Mouse (Mus musculus): ENCODE data around the gene Sgms1. TPM values are rescaled to one million over a fixed set of nuclear protein-coding genes. Genes with fewer than 3 reads are reported as not detected.

The Sgms1 gene
- 10 to 100 TPM; 62.4 to 73.1 TPM for total RNA-seq (2021)
- long read RNA-seq, experiment 1, transcript Sgms1-212 (6 exons, 3,262 nt): minor isoform, 5 of 69 reads
- long read RNA-seq, experiment 1, transcript Sgms1-201 (10 exons, 3,665 nt): major isoform, 28 of 69 reads
- long read RNA-seq, experiment 1, partial matches to known transcripts: 17 of 69 reads
- long read RNA-seq, experiment 1, other reads (novel, unspliced or antisense): 19 of 69 reads
- long read RNA-seq, experiment 2, transcript Sgms1-201 (10 exons, 3,665 nt): major isoform, 23 of 58 reads
- long read RNA-seq, experiment 2, partial matches to known transcripts: 12 of 58 reads
- long read RNA-seq, experiment 2, other reads (novel, unspliced or antisense): 19 of 58 reads

DNA sequence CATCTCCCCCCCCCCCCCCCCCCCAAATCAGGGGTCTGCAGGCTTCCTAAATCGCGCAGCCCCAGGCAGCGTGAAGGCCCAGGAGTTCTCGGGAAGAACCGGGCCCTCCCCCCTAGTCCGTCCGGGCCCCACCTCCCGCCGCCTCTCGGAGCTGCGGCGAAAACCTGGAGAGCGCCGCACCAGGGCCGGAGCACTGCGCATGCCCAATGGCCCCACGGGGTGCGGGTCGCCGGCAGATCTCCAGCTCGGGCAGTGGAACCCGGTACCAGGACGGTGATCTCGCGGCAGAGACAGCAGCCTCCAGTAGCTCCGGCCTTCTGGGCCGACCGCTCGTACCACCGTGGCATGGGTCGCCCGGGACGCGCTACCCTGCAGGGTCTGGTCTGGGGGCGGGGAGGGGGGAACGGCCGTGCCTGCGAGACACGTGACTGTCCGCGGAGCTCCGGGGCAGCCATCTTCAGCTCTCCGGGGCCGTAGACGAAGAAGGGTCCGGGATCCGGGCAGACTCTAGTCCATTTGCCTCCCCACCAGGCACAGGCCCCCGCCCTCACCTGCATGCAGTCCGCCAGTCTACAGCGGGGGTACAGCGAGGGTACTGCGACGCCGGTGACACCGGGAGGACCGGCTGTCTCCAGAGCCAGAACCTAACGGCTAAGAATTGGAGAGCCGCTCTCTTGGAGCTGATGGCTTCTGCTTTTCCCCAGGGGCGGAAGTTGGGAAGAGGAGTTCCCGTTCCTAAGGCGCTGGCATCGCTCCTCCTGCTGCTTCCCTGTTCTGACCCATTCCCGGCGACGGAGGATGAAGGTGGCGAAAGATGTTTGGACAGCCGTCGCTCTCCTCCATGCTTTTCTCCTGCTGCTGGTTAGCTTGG, at the start of gene Sgms1:
Gene Sgms1 (minus strand): TSS at position 714 of the 871 bp plus-strand sequence.
- DNase-seq (ENCODE audit: low spot score in 2 of 2): peak; percentile 94 to 95

DNA sequence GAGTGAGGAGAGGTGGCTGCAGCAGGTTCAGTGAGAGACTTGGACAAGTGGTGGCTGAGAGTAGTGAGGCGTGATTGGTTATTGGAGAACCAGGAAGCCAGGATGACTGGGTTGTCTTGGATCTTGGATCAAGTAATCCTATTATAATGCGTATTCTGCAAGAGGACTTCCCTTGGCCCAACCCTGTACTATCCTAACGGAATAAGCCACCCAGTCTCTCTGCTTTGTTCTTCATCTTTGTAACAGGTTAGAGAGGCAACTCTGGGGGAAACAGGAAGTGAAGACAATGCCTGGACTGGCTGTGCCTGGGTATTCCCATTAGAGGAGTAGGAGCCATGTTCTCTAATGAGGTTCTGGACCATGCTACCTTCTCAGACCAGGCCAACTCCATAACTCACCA, 36.3 kb upstream of the Sgms1 start:
- DNase-seq (ENCODE audit: low spot score in 2 of 2): no peak

DNA sequence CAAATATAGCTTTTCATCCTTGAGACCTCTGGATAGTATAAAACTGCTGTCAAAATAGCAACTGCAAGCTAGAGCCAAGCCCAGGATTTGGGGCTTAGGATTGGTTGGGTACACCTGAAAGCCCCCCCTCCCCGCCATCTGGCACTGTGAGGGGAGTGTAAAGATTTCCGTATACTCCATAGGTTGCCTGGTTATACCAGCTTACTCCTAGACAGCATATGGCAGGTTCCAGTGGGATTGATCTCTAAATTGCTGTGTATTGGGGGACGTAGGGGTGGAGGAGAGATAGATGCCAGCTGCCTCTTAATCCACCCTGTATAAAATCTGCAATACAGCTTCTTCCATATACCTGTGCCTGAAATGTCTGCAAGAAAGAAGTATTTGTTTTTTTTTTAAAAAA, 35.2 kb upstream of the Sgms1 start:
- DNase-seq (ENCODE audit: low spot score in 2 of 2): no peak

DNA sequence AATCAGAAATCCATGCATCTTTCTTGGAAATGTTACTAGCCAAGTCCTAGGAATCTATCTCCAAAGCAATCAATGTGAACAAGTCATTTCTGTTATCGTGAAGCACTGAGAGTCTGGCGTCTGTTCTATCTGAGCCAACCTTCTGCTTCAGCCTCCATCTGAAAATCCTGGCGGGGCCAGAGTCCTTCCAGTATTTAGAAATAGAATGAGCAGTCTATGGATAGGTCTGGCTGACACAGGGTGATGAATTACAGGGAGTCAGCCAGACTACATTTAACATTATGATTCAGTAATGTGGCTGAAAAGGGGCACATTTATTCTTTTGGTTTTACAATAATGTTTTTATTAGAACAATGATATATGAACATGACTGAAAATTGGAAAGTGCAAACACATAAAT, 29.6 kb upstream of the Sgms1 start:
- DNase-seq (ENCODE audit: low spot score in 2 of 2): no peak

DNA sequence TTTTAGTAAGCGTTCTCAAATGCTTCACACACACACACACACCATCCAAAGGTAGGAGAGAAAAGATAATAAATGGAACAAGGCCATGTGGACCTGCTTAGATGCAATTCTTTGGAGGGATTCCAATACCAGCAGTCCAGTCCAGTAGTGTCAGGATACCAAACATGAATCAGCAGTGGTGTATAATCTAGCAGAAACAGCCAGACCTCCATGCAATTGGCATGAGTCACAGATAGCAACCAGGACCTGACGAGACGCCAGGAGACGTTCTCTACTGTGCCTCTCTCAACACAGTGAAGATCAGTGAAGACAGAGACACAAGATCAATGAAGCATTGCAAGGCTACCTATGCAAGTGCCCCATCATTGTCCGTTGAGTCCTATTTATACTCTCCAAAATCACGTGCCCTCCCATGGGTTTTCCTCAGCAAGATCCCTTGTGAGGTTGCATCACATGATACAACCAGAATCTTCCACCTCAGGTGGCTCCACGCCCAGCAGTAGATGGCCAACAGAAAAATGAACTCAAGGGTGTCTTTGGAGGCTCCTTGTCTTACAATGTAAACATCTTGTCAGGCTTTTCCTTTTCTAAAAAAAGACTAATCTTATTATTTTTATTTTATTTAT, 27.3 kb upstream of the Sgms1 start:
- DNase-seq (ENCODE audit: low spot score in 2 of 2): no peak

DNA sequence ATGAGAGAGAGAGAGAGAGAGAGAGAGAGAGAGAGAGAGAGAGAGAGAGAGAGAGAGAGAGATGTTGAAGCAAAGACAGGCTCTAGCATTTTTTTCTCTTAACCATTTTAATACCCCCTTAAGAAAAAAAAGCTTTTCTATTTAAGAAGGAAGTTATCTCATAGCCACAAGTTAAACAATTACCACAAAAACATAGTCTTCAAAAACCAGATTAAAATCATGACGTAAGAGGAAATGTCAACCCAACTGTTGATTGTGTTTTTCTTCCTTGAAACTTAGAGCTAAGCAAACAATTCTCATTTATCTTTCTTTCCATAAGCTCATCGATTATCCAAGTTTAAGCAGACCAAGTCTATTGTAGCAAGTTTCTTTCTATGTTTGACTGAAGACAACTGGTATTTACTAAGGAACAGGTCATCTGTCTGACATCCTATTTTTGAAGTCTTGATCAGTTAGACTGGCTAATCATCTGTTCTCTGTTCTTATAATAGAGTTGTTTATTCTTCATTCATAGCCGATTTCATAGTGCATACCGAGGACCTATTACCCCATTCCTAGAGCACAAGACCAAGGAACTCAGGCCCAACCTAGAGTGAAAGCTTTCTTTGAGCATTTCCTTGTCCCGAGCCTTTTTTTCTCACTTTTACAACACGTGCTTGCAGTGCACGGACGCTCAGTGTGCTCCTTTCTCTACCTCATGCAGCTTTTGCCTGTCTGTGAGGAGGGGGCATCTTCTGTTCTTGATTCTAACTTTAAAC, 20.3 kb upstream of the Sgms1 start:
- DNase-seq (ENCODE audit: low spot score in 2 of 2): no peak

DNA sequence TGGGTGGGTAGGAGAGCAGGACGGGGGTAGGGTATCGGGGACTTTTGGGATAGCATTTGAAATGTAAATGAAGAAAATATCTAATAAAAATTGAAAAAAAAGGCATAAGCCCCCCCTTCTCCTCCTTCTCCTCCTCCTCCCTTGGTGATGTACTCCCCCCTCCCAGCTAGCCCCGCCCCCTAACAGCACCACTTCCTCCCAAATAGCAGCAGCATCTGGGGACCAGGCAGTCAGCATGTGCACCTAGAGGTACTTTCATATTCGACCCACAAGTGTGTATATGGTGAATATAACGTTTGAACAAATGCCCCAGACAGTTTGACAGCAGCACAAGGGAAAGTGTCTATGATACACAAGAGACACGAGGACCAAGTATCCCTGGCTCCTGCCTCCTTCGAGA, 17.2 kb upstream of the Sgms1 start:
- DNase-seq (ENCODE audit: low spot score in 2 of 2): no peak

DNA sequence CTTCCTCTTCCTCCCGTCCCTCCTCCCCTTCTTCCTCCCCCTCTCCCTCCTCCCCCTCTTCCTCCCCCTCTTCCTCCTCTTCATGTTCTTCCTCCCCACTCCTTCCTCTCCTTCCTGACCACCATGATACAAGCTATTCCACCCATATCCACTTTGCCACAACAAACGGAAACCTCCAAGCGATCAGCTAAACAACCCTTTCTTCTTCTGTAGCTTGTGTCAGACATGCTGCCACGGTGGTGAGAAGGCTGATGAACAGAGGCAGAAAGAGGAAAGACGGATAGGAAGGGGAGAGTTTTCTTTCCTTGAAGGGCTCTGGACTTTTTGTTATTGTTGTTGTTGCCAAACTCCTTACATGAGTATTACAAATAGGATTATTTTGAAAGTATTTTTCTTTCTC, 14.9 kb upstream of the Sgms1 start:
- DNase-seq (ENCODE audit: low spot score in 2 of 2): no peak

DNA sequence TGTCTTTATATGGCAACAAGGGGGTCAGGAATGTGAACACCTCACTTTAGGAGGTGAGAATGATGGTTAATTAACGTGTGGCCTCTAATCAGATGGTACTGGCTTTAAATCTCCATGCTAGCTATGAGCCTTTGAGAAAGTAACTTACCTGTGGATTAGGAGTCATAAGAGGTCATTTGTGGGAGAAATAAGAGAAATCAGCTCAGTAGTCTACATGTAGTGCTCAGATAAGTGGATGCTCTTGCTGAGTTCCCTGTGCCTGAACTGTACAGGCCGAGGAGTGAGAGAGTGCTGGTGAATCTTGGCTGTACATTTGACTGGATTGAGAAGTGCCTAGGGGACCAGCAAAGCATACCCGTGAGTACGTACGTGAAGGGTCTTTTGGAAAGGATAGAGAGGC, 14.3 kb upstream of the Sgms1 start:
- DNase-seq (ENCODE audit: low spot score in 2 of 2): no peak

DNA sequence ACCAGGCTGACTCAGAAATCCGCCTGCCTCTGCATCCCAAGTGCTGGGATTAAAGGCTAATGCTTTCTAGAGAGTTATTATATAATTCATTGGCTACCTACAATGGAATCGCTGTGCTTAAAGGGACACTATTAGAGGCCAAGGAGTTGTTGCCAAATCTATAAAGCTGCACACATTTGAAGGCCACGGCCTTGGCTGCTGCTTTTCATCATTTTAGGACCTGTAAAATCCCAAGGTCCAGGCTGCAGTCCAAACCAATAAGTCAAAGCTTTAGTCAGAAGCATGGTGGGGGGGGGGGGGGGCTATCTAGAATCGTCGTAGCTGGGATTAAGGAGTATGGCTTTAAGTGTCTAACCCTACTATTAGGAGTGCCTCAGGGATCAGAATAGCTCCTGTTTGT, 9.0 kb upstream of the Sgms1 start:
- no peak for DNase-seq (ENCODE audit: low spot score in 2 of 2)

DNA sequence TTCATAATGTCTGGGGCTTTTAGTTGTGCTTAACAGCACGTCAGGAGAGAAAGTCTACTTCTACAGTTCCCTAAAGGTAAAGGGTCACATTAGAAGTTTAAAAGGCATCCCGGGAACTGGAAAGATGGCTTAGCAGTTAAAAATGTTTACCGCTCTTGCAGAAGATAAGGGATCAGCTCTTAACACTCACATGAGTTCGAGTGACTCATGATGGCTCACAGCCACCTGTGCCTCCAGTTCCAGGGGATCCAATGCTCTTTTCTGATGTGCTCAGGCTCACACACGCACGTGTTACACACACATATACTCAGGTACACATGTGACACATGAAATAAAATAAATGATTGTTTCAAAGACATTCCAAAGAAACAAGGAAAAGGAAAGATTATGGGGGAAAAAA, 6.8 kb upstream of the Sgms1 start:
- no peak for DNase-seq (ENCODE audit: low spot score in 2 of 2)

DNA sequence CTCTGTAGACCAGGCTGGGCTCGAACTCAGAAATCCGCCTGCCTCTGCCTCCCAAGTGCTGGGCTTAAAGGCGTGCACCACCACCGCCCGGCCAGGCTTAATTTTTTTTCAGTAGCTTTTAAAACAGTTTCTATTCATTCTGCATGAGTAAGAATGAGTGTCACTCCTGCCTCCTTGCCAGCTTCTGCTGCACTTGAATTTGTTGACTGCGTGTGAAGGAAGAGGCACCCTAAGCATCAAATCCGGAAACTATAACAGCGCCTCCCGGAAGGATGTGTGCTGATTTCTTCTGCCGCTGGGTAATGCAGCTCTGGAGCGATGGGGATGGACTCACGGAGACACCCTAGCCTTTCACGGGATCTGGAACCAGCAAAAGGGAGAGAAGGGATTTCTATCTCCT, 5.3 kb upstream of the Sgms1 start:
- no peak for DNase-seq (ENCODE audit: low spot score in 2 of 2)

DNA sequence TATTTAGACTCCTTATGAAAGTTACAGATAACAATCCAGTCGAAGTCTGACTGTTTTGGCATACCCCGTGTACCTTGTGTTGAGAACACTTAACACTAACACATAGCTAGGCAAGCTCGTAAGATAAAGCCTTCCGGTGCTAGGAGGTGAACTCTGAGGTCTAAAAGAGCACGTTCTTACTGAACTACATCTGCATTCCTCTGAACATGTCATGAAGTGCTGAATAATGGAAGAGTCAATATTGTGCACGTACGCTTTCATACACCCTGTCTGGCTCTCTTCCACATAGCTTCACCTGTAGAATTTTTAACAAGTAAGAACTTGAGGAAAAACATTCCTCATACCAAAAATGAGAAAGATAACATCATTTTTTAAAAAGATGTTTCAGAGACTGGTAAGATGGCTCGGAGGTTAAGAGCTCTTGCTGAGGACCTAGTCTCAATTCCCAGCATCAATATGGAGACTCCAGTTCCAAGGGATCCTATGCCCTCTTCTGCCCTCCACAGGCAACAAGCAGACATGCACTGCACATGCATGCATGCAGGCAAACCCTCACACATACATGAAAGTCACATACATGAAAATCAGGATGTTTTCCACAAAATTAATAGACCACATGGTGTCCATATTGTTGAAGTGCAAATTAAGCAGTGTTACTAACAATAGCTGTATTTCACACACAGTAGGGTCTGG, 4.4 kb upstream of the Sgms1 start:
- DNase-seq (ENCODE audit: low spot score in 2 of 2): no peak

DNA sequence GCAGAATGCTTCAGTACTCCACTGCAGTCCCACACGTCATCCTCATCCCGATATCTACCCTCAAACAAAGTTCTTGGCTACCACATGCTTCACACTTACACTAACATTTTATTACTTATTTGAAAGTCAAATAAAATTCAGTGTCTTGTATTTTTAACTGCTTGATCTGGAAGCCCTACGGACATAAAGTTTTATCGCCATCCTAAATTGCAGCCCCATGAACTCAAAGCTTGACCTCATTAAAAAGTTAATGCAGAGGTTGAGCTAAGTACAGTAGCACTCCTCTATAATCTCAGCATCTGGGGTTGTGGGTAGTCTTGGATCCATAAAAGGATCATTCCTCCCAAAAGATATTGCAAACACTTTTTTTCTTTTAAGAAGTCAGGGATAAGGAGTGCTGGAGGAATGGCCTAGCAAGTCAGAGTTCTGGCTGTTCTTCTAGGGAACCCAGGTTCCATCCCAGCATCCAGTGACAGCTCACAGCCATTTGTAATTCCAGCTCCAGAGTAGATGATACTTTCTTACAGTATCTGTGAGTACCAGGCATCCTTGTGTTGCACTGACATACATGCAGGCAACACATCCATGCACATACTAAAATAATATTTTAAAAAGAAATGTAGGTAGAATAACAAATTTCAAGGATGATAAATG, 3.7 kb upstream of the Sgms1 start:
- DNase-seq (ENCODE audit: low spot score in 2 of 2): no peak

DNA sequence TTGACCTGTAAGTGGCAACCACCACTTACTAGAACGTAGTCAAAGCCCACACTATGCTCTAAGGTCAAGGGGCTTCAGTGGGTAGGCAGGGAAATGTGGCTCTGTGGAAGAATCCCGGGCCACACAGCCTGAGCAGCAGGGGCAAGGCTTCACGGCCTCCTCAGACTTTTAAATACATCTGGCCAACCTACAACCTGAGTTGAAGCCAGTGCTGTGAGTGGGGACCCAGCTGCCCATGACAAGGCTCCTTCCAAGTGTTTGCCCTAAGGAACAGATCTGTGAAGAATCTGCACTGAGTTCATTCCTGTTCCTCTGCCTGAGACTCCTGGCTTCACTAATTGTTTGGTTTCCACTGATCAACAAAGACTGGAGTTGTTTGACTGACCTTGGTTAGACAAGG, 1.9 kb upstream of the Sgms1 start:
- DNase-seq (ENCODE audit: low spot score in 2 of 2): no peak

DNA sequence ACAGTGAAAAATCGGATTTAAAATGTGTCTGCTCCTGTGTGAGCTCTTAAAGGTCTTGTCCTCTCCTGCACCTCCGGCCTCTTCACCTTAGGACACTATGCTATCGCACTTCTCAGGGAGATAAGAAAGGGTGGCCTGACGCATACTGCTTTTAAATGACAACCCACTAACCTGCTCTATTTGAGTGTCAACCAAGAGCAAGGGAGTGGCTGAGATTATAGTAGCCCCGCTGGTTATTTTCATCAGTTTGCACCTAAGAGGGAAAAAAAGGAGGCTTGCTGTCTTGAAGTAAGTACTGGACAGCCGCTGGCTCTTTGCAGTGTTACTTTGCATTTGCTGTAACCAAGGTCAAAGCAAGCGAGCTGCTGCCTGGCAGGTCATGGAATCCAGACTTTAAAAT, 602 bp upstream of the Sgms1 start:
- DNase-seq (ENCODE audit: low spot score in 2 of 2): no peak

DNA sequence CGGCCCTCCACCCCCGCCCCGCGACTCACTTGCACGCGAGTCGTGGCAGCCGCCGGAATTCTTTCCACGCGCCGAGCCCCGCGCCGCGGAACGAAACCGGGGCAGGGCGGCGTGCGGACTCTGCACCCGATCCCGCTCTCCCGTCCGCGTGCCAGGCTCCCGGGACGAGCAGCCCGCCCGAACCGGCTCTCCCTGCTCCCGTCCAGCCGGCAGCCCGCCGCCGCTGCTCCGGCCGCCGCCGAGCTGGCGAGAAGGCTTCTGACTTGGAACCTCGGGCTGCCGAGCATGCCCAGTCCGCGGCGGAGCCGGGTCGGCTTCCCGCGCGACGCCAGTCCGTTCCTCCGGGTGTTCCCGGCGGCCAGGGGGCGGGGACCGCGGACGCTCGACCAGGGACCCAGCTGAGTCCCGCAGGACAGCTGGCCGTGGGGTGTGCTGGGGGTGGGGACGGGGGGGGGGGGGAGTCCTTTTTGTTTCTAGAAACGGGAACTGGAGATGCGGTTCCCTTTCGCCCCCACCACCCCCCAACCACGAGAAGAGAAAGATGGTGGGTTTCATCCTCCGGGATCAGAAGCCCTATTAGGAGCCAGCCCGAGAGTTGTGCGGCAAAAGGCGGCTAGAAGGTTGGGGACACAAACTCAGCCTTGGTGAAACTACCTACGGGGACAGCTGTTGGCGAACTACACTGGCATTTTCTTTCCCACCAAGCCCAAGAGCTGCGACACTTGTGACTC, 1.2 kb downstream of the Sgms1 start:
- peak; percentile 89 to 95 for DNase-seq (ENCODE audit: low spot score in 2 of 2)

DNA sequence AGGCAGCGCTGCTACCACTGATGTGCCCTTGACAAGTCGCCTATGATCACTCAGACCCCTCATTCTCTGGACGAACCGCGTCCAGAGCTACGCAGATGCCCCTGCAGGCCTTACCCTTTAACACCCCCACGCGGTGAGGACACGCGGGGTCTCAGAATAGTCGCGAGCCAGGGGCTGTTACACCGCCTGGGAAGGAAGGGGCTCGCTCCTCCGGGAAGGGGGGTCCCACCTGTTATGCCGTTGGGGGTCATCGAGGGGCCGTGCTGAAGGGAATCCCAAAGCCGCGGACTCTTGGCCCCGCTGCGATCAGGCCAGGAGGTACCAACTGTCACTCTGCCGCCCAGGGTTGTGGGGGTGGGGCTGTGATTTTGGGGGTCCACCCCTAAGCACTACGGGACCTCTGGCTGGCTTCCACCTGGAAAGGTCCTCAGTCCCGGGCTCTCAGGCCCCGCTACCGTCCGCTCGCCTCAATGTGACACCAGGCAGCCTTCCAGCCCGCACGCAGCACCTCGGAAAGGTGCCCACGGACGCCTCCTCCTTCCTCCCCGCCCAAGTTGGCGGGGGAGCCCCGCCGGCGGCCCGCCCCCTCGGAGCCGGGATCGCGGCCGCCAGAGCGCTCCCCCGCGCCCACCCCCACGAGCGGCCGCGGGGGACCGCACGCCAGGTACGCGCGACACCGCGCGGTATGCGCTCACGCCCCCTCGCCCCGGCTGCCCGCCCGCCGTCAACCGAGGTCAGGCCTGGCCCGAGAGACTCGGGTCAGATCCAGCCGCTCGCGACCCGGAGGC, 1.9 kb downstream of the Sgms1 start:
- DNase-seq (ENCODE audit: low spot score in 2 of 2): peak; percentile 32 to 72

Data from gastrocnemius, postnatal 4 days (tissue).